Mouse (Mus musculus) cerebellum, adult 2 months (tissue): ENCODE data around the gene Arhgap21.

Experiments
- CTCF ChIP-seq: fragments of 200-500 bp; IDR thresholded peaks from 2 replicates; pipeline ENCODE4 v1.5.1; 2011; ENCODE audit warnings: low read depth, mild to moderate bottlenecking, control low read depth, low read length, moderate library complexity, borderline replicate concordance; ENCODE audit not compliant: insufficient read depth
- POLR2A ChIP-seq: fragments of 200-500 bp; IDR thresholded peaks from 2 replicates; pipeline ENCODE4 v1.6.1; 2011; ENCODE audit warnings: low read length, control low read depth, borderline replicate concordance; ENCODE audit not compliant: insufficient read depth

DNA sequence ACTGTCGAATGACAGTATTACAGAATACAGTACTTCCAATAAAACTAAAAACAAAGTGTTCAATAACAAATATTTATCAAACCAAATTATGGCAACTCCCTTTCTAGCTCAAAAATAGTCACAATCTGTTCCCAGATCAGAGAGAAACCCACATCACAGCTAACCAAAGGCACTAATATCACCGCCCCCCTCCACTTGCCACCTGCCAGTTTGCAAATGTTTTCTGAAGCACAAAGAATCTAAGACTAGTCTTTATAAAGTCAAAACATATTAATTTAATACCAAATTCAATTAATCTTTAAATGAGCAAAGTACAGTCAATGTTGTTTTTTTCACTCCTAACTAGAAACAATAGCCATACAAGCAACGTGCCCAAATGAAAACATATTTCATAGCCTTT, 3.3 kb downstream of the Arhgap21 start:
- TF ChIP-seq CTCF, result no peak
- no peak for TF ChIP-seq POLR2A
